Mouse (Mus musculus): ENCODE measurements around the gene Ncapg2.
A peak's percentile ranks its signal among the peaks of the same experiment; 100 is the strongest.

Ncapg2 gene

DNA sequence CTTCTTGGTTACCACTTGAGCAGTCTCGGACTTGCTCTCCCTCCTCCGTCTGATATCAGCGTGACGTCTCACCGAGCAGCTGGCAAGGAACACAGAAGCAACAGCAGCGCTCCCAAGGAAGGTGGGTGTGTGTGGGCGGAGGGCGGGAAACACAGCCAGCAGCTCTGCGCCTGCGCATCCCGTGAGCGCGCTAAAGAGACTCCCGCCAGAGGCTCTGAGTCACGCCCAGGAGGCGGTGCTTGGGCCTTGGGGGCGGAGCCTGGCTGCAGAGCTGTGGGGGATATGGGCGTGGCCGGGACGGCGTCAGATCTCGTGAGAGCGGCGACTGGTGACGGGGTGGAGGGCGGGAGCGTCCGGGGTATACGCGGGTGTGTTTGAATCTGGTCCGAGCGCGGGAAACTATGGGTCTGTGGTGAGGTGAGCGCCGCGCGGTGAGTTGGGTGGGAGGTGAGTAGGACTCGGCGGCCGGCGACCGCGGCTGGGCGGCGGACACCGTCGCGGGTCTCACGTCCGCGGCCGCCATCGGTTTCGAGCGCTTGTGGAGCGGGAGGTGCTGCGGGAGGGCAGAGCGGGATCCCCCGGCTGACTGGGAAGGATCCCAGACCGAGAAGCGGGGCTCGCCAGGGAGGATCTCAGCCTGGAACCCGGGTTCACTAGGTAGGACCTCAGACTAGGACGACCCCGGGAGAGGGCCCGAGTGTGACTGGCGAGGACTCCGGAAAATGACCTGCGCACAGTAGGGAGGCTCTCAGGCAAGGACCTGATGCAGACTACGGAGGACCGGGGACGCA, at the start of gene Ncapg2:
TSS of gene Ncapg2 (plus strand) at position 358 of the 791 bp plus-strand sequence.
- peak; percentile 99 for DNase-seq (ENCODE audit: low spot score)

- no peak for DNase-seq (ENCODE audit: low spot score)
These were observed 43.1 kb upstream of the Ncapg2 start for GRCm38 (mm10) chr12:116362091-116362490.

DNA sequence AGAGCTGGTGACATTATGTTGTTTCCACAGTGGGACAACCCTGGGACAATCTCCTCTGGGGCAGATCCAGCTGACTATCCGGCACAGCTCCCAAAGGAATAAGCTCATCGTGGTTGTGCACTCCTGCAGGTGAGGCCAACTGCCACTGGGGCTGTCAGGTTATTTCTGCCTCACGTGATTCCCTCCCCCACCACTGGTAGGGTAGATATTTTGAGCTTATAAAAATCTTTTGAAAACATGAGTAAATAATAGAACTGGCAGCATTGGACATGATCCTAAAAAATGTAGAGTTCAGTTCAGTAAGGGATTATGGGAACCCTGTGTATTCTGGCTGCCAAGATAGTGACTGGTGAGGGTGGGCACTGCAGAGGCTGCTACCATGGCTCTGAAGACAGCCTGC, 38.3 kb upstream of the Ncapg2 start:
- DNase-seq (ENCODE audit: low spot score) = no peak

- DNase-seq (ENCODE audit: low spot score) = no peak
These were observed 37.9 kb upstream of the Ncapg2 start for GRCm38 (mm10) chr12:116367346-116367745.

GRCm38 (mm10) chr12:116368857-116369256, 36.3 kb upstream of the Ncapg2 start:
- DNase-seq (ENCODE audit: low spot score) = no peak

DNA sequence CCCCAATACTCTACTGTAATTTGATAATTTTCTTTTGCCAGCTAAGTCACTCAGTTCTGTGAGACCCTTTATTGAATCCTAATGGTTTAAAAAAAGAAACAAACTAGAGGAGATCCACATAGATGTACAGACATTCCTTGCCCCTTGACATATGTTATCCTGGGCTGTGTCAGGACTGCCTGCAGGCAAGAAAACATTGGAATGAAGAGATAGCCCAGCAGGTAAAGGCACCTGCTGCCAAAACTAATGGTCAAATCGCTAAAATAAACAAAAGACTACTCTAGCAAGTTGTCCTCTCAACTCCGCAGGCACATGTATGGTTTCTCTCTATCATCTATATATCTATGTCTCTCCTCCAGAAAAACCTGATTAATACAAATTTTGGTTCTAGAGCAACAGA, 22.1 kb upstream of the Ncapg2 start:
- DNase-seq (ENCODE audit: low spot score) = no peak

GRCm38 (mm10) chr12:116383995-116384394, 21.2 kb upstream of the Ncapg2 start:
- DNase-seq (ENCODE audit: low spot score) = no peak

GRCm38 (mm10) chr12:116386802-116387201, 18.4 kb upstream of the Ncapg2 start:
- no peak for DNase-seq (ENCODE audit: low spot score)

GRCm38 (mm10) chr12:116389868-116390267, 15.3 kb upstream of the Ncapg2 start:
- DNase-seq (ENCODE audit: low spot score) = no peak

- no peak for DNase-seq (ENCODE audit: low spot score)
These were observed 10.9 kb upstream of the Ncapg2 start for GRCm38 (mm10) chr12:116394327-116394726.

DNA sequence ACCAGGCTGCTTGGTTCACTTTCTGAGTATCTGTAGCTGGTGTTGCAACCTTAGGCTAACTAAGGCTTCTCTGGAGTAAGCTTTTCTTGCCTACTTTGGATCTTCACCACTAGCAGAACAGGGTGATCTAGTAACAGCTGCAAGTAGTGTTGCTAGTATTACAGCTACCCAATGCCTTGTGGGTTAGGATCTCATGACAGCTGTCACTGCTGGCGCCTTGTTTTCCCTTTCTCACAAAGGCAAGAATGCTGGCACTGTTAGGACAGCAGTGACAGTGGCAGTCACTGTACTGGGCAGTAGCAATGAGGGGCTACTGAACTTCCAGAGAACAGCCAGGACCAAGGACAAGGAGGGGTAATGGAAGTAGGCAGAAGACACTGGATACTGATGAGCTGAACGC, 9.9 kb upstream of the Ncapg2 start:
- no peak for DNase-seq (ENCODE audit: low spot score)

- no peak for DNase-seq (ENCODE audit: low spot score)
These were observed 9.0 kb upstream of the Ncapg2 start for GRCm38 (mm10) chr12:116396072-116396695.

GRCm38 (mm10) chr12:116404012-116404679, 1.1 kb upstream of the Ncapg2 start:
- no peak for DNase-seq (ENCODE audit: low spot score)

- peak; percentile 36 for DNase-seq (ENCODE audit: low spot score)
These were observed 594 bp downstream of the Ncapg2 start for GRCm38 (mm10) chr12:116405836-116406155.

- DNase-seq (ENCODE audit: low spot score) = no peak
These were observed 2.7 kb downstream of the Ncapg2 start for GRCm38 (mm10) chr12:116407883-116408282.

DNA sequence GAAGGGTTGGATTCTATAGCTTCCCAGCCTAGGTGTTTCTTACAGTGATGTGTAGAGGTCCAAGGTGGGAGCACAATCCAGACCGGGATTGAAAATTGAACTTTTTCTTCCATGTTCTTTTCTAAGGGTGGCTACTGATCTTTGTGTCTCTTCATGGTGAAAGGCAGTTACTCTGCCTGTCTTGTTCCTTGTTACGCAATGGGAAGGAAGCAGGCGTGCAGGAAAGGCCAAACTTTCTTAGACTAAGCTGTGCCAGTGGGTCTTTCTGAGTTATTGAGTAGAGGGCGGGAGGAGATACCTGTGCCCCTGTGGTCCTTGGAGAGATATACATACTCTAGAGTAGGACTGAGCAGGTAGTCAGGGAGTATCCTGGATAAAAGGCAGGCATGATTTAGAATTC, 9.7 kb downstream of the Ncapg2 start:
- DNase-seq (ENCODE audit: low spot score) = no peak

GRCm38 (mm10) chr12:116416514-116416913, 11.3 kb downstream of the Ncapg2 start:
- no peak for DNase-seq (ENCODE audit: low spot score)

GRCm38 (mm10) chr12:116421656-116422055, 16.5 kb downstream of the Ncapg2 start:
- DNase-seq (ENCODE audit: low spot score) = no peak

GRCm38 (mm10) chr12:116425392-116425791, 20.2 kb downstream of the Ncapg2 start:
- DNase-seq (ENCODE audit: low spot score) = peak; percentile 8

- DNase-seq (ENCODE audit: low spot score) = no peak
These were observed 28.5 kb downstream of the Ncapg2 start for GRCm38 (mm10) chr12:116433742-116434141.

DNA sequence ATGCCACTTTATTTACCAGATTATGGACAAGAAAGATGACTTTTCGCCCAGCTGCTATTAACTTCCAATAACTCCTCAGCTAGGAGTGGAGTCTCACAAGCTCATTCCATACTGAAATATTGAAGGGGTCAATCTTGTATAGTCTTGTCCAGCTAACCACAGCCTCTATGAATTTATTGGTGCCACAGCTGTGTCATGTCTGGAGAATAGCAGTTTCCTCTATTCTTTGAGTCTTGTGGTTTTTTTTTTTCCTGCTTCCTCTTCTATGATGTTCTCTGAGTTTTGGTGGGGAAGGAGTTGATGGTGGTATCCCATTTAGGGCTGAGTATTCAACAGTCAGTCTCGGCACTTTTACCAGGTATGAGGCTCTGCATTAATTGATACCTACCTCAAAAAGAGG, 30.0 kb downstream of the Ncapg2 start:
- DNase-seq (ENCODE audit: low spot score) = no peak

DNA sequence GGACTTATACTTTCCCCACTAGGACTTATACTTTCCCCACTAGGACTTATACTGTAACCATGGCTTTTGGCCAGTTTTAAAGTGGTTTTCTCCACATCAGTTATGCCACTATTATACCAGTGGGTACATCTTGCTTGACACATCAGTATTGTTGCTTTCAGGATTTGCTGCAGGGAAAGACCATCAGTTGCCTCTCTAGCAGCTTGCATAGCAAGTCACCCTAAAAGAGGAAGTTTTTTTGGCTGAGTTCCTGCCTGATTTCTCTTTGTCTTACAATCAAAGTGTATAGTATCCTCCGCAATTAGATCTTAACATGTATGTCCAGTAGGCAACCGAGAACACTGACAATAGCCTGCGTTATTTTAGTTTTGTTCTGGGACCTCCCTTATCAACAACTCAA, 30.9 kb downstream of the Ncapg2 start:
- DNase-seq (ENCODE audit: low spot score) = no peak

GRCm38 (mm10) chr12:116438591-116438990, 33.4 kb downstream of the Ncapg2 start:
- DNase-seq (ENCODE audit: low spot score) = no peak
